Mouse (Mus musculus): ENCODE data around the gene Sox10.

DNA sequence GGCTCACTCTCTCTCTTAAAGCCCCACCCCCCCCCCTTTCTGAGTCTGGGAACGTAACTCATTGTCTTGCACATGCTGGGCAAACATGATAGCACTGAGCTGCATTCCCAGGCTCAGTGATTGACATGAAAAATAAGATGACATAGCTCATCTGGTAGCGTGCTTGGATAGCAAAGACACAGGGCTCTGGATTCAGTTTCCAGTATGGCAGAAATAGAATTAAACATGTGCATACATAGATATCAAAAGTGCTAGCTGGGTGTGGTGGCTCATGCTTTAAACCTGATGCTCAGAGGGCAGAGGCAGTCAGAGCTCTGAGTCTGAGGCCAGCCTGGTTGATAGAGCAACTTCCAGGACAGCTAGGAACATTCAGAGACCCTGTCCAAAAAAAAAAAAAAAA is 59.2 kb downstream of the Sox10 start:
- TF ChIP-seq CTCF (IDR thresholded peaks at IDR 0.05; ENCODE audit: low read depth, low read length) (no peak), POLR2A (IDR thresholded peaks at IDR 0.05; ENCODE audit: insufficient read depth, low read length) (no peak), EP300 (IDR thresholded peaks at IDR 0.05; ENCODE audit: insufficient read depth, low read depth, low read length) (no peak)
